Mouse (Mus musculus): Measurements from ENCODE around the gene Tmem243. TPM values are rescaled to one million over a fixed set of nuclear protein-coding genes. Genes with fewer than 3 reads are reported as not detected.

The Tmem243 gene
- polyA plus RNA-seq, 1 experiment from 2014 or later, result 5.3 TPM

- Histone ChIP-seq H3K36me3 (ENCODE audit: control insufficient read depth, insufficient read depth, low read length) (no peaks in the 10 kb centered on the region), H3K9ac (ENCODE audit: low read depth, low read length) (no peak overlapping the region), H3K27me3 (replicated peaks; ENCODE audit: control insufficient read depth, insufficient read depth, low read length) (0 out of 2 replicates have a peak, but pooled peaks cover 3% of the 10 kb centered on the region), H3K9me3 (ENCODE audit: control insufficient read depth, low read length) (no peaks in the 10 kb centered on the region), H3K27ac (ENCODE audit: low read length) (no peak overlapping the region), H3K4me1 (ENCODE audit: control insufficient read depth, insufficient read depth, low read length) (peaks cover 11% of the 10 kb centered on the region; the same call in 1 of the 2 replicates), H3K4me3 (ENCODE audit: low read length) (no peak overlapping the region), H3K4me2 (ENCODE audit: low read depth, low read length) (no peak overlapping the region)
- WGBS, result 97% methylated on average over 2 of the region's 2 CpGs
- no peak for ATAC-seq
Observed at GRCm38 (mm10) chr5:9102696-9103095, 2.2 kb downstream of the Tmem243 start.

DNA sequence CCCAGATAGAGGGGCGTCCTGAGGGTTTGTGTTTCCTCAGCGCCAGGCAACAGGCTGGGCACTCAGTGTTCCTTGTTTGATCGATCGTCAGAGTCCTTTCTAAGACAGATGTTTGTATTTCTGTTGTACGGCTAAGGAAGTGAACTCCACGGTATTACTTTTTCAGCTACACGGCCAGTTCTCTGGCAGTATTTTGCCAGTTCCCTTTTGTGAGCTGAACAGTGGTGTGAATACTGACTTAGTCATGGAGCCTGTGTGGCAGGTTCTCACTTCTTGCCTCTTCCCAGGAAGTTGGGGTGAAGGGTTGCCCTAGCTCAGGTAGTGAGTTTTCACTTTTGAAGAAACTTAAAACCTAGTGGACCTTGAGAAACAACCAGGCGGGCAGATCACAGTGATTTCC, 3.5 kb downstream of the Tmem243 start:
- Histone ChIP-seq H3K27ac (ENCODE audit: low read length) (no peak overlapping the region), H3K36me3 (ENCODE audit: control insufficient read depth, insufficient read depth, low read length) (no peaks in the 10 kb centered on the region), H3K4me2 (ENCODE audit: low read depth, low read length) (no peak overlapping the region), H3K9ac (ENCODE audit: low read depth, low read length) (no peak overlapping the region), H3K4me3 (ENCODE audit: low read length) (no peak overlapping the region), H3K4me1 (ENCODE audit: control insufficient read depth, insufficient read depth, low read length) (peaks cover 11% of the 10 kb centered on the region; the same call in 1 of the 2 replicates), H3K9me3 (ENCODE audit: control insufficient read depth, low read length) (no peaks in the 10 kb centered on the region), H3K27me3 (replicated peaks; ENCODE audit: control insufficient read depth, insufficient read depth, low read length) (0 out of 2 replicates have a peak, but pooled peaks cover 3% of the 10 kb centered on the region)
- WGBS, result 82% methylated on average over 8 of the region's 8 CpGs
- no peak for ATAC-seq

DNA sequence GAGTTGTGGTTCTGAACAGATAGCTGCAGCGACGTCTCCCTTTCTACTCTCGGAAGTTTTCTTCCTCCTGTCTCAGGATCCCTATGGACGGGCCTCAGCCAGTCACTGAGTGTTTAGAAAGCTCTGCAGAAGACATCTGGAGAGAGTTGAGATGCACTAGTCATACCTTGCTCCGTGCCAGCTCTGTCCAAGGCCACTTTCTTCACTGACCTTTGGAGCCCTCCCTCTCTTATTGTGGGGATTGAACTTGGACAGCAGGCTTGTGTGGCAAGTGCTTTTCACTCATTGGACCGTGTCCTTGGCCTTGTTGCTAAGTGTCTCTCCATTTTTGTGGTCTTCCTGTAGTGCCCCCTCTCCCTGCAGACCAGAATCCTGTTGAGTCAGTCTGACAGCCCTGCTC, 6.3 kb downstream of the Tmem243 start:
- Histone ChIP-seq H3K36me3 (ENCODE audit: control insufficient read depth, insufficient read depth, low read length) (no peaks in the 10 kb centered on the region), H3K4me2 (ENCODE audit: low read depth, low read length) (no peak overlapping the region), H3K9me3 (ENCODE audit: control insufficient read depth, low read length) (no peaks in the 10 kb centered on the region), H3K27ac (ENCODE audit: low read length) (no peak overlapping the region), H3K9ac (ENCODE audit: low read depth, low read length) (no peak overlapping the region), H3K4me3 (ENCODE audit: low read length) (no peak overlapping the region), H3K27me3 (replicated peaks; ENCODE audit: control insufficient read depth, insufficient read depth, low read length) (0 out of 2 replicates have a peak, but pooled peaks cover 3% of the 10 kb centered on the region), H3K4me1 (ENCODE audit: control insufficient read depth, insufficient read depth, low read length) (peaks cover 3% of the 10 kb centered on the region; the same call in 1 of the 2 replicates)
- 77% methylated on average over 6 of the region's 6 CpGs for WGBS
- 0 out of 2 replicates have a peak, but pooled peaks have one; percentile 12 for ATAC-seq

- 71% methylated on average over 8 of the region's 8 CpGs for WGBS
Observed at GRCm38 (mm10) chr5:9107296-9108089, 7.0 kb downstream of the Tmem243 start.

GRCm38 (mm10) chr5:9108490-9108889, 8.0 kb downstream of the Tmem243 start:
- Histone ChIP-seq H3K36me3 (ENCODE audit: control insufficient read depth, insufficient read depth, low read length) (no peaks in the 10 kb centered on the region), H3K27me3 (replicated peaks; ENCODE audit: control insufficient read depth, insufficient read depth, low read length) (0 out of 2 replicates have a peak, but pooled peaks cover 3% of the 10 kb centered on the region), H3K9ac (ENCODE audit: low read depth, low read length) (no peak overlapping the region), H3K4me3 (ENCODE audit: low read length) (no peak overlapping the region), H3K4me1 (ENCODE audit: control insufficient read depth, insufficient read depth, low read length) (0 out of 2 replicates have a peak, but pooled peaks cover 2% of the 10 kb centered on the region), H3K4me2 (ENCODE audit: low read depth, low read length) (no peak overlapping the region), H3K27ac (ENCODE audit: low read length) (0 out of 2 replicates have a peak overlapping the region, but pooled peaks have one; percentile 17), H3K9me3 (ENCODE audit: control insufficient read depth, low read length) (no peaks in the 10 kb centered on the region)
- peak; percentile 86 for ATAC-seq
- WGBS, result 54% methylated on average over 5 of the region's 5 CpGs

More at GRCm38 (mm10) chr5:9107296-9108089, 7.0 kb downstream of the Tmem243 start:
- Histone ChIP-seq H3K36me3 (ENCODE audit: control insufficient read depth, insufficient read depth, low read length) (no peaks in the 10 kb centered on the region), H3K27me3 (replicated peaks; ENCODE audit: control insufficient read depth, insufficient read depth, low read length) (0 out of 2 replicates have a peak, but pooled peaks cover 3% of the 10 kb centered on the region), H3K4me2 (ENCODE audit: low read depth, low read length) (no peak overlapping the region), H3K9me3 (ENCODE audit: control insufficient read depth, low read length) (no peaks in the 10 kb centered on the region), H3K9ac (ENCODE audit: low read depth, low read length) (no peak overlapping the region), H3K27ac (ENCODE audit: low read length) (no peak overlapping the region), H3K4me3 (ENCODE audit: low read length) (no peak overlapping the region), H3K4me1 (ENCODE audit: control insufficient read depth, insufficient read depth, low read length) (0 out of 2 replicates have a peak, but pooled peaks cover 2% of the 10 kb centered on the region)
- peak; percentile 26; the same call in 1 of the 2 replicates for ATAC-seq

GRCm38 (mm10) chr5:9109582-9109981, 9.1 kb downstream of the Tmem243 start:
- Histone ChIP-seq H3K27me3 (replicated peaks; ENCODE audit: control insufficient read depth, insufficient read depth, low read length) (no peaks in the 10 kb centered on the region), H3K4me1 (ENCODE audit: control insufficient read depth, insufficient read depth, low read length) (no peaks in the 10 kb centered on the region), H3K4me3 (ENCODE audit: low read length) (no peak overlapping the region), H3K4me2 (ENCODE audit: low read depth, low read length) (no peak overlapping the region), H3K9ac (ENCODE audit: low read depth, low read length) (no peak overlapping the region), H3K36me3 (ENCODE audit: control insufficient read depth, insufficient read depth, low read length) (no peaks in the 10 kb centered on the region), H3K27ac (ENCODE audit: low read length) (no peak overlapping the region), H3K9me3 (ENCODE audit: control insufficient read depth, low read length) (no peaks in the 10 kb centered on the region)
- no peak for ATAC-seq

- no peaks in the 10 kb centered on the region for H3K36me3 ChIP-seq (ENCODE audit: control insufficient read depth, insufficient read depth, low read length)
- H3K4me3 ChIP-seq (ENCODE audit: low read length), result no peak overlapping the region
- no peak overlapping the region for H3K27ac ChIP-seq (ENCODE audit: low read length)
- no peaks in the 10 kb centered on the region for H3K27me3 ChIP-seq (replicated peaks; ENCODE audit: control insufficient read depth, insufficient read depth, low read length)
- no peak for ATAC-seq
- no peaks in the 10 kb centered on the region for H3K9me3 ChIP-seq (ENCODE audit: control insufficient read depth, low read length)
- WGBS, result 66% methylated on average over 2 of the region's 2 CpGs
- no peaks in the 10 kb centered on the region for H3K4me1 ChIP-seq (ENCODE audit: control insufficient read depth, insufficient read depth, low read length)
- H3K4me2 ChIP-seq (ENCODE audit: low read depth, low read length), result no peak overlapping the region
- no peak overlapping the region for H3K9ac ChIP-seq (ENCODE audit: low read depth, low read length)
Observed at GRCm38 (mm10) chr5:9111285-9111684, 10.8 kb downstream of the Tmem243 start.

- Histone ChIP-seq H3K27ac (ENCODE audit: low read length) (no peak overlapping the region), H3K4me3 (ENCODE audit: low read length) (no peak overlapping the region), H3K4me2 (ENCODE audit: low read depth, low read length) (no peak overlapping the region), H3K27me3 (replicated peaks; ENCODE audit: control insufficient read depth, insufficient read depth, low read length) (no peaks in the 10 kb centered on the region), H3K9me3 (ENCODE audit: control insufficient read depth, low read length) (no peaks in the 10 kb centered on the region), H3K36me3 (ENCODE audit: control insufficient read depth, insufficient read depth, low read length) (no peaks in the 10 kb centered on the region), H3K4me1 (ENCODE audit: control insufficient read depth, insufficient read depth, low read length) (no peaks in the 10 kb centered on the region), H3K9ac (ENCODE audit: low read depth, low read length) (no peak overlapping the region)
- peak; percentile 47; the same call in 1 of the 2 replicates for ATAC-seq
- 15% methylated on average over 5 of the region's 5 CpGs for WGBS
Observed at GRCm38 (mm10) chr5:9111759-9112158, 11.3 kb downstream of the Tmem243 start.

DNA sequence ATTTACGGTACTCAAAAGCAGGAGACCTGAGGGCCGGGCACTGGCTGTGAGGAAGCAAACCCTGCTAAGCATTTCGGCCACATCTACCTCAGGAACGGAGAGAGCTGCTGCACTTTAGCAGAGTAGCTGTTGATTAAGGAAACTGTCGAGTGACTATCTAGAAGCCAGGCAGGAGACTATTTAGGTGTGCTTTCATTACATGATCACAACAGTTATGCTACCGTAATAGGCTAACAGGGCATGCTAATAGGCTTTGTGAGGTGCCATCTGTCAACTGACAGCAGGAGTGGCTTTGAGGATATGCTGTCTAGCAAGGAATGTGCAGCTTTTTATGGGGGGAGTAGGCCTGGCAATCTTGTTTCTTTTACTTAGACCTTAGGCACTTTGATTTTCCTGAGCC, 13.7 kb downstream of the Tmem243 start:
- no peak for ATAC-seq
- H3K4me1 ChIP-seq (ENCODE audit: control insufficient read depth, insufficient read depth, low read length), result no peaks in the 10 kb centered on the region
- no peaks in the 10 kb centered on the region for H3K36me3 ChIP-seq (ENCODE audit: control insufficient read depth, insufficient read depth, low read length)
- WGBS, result 55% methylated on average over 6 of the region's 6 CpGs
- no peak overlapping the region for H3K4me3 ChIP-seq (ENCODE audit: low read length)
- H3K4me2 ChIP-seq (ENCODE audit: low read depth, low read length), result no peak overlapping the region
- H3K9ac ChIP-seq (ENCODE audit: low read depth, low read length), result no peak overlapping the region
- no peaks in the 10 kb centered on the region for H3K27me3 ChIP-seq (replicated peaks; ENCODE audit: control insufficient read depth, insufficient read depth, low read length)
- no peak overlapping the region for H3K27ac ChIP-seq (ENCODE audit: low read length)
- H3K9me3 ChIP-seq (ENCODE audit: control insufficient read depth, low read length), result no peaks in the 10 kb centered on the region
